Mouse (Mus musculus) left cerebral cortex, postnatal 4 days (tissue): ENCODE measurements around the gene Ush2a. TPM values are rescaled to one million over a fixed set of nuclear protein-coding genes. Genes with fewer than 3 reads are reported as not detected.
A peak's percentile ranks its signal among the peaks of the same experiment; 100 is the strongest.

ENCODE experiments used
- DNase-seq: peaks from one replicate; pipeline ENCODE4 v3.0.0-alpha.2; 2022
- intact Hi-C: fragments of 180-260 bp; cut with DNase I; formaldehyde crosslinking; loops from one replicate; pipeline ENCODE4 v1.15.1; 2025
- total RNA-seq, 2 experiments: library from RNA; stranded (reverse); gene quantifications; 2 replicates each; pipeline ENCODE4 v1.2.3; 2021

The Ush2a gene
- under 1 TPM; 0.08 to 0.38 TPM for total RNA-seq

GRCm38 (mm10) chr1:188261903-188262682 is at the start of gene Ush2a:
Gene Ush2a, plus strand, starts transcription at chr1:188262023.
- intact Hi-C loops: no loop called here
- no peak for DNase-seq

GRCm38 (mm10) chr1:188214885-188215611 is 46.8 kb upstream of the Ush2a start:
- no peak for DNase-seq
- intact Hi-C loops: no loop called here

GRCm38 (mm10) chr1:188221226-188221792 is 40.5 kb upstream of the Ush2a start:
- intact Hi-C loops: no loop called here
- no peak for DNase-seq

- intact Hi-C loops: no loop called here
- no peak for DNase-seq
These were observed 28.6 kb upstream of the Ush2a start for GRCm38 (mm10) chr1:188233036-188233724.

GRCm38 (mm10) chr1:188238636-188239035 is 23.2 kb upstream of the Ush2a start:
- intact Hi-C loops: no loop called here
- DNase-seq: no peak

GRCm38 (mm10) chr1:188241766-188242165 is 20.1 kb upstream of the Ush2a start:
- intact Hi-C loops: no loop called here
- DNase-seq: no peak

GRCm38 (mm10) chr1:188257500-188257899 is 4.3 kb upstream of the Ush2a start:
- DNase-seq: no peak

DNA sequence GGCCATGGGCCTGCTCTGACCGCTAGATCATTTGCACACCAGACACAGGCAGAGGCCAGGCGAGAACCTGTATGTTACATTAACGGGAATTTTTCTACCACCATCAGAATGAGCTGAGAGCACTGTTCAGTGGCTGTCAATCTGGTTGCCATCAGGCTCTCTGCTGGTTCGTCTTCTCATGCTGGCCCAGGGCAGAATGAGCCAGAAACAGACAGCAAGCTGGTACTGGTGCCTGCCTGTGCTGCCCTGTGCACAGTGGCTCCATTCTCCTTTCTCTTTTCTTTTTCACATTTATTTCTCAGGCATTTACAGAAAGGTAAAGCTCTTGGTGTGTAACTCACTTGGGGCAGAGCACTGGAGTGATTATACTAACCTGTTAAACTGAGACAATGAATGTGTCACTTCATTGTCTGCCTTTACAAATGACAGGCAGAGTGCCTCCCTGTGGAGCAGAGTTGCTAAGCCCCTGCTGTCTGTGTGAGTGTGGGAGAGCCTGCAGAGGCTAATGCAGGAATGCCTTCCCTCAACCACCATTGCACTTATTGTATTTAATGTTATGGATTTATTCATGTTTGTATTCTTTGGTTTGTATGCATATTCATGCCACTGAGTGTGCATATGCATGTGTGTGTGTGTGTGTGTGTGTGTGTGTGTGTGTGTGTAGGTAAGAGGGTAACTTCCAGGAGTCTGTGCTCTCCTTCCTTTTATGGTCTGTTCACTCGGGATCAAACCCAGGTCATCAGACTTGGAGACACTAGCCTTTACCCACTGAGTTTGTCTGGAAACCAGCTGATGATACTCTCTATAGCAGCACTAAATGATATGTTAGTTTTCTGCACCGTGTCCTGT is 1.3 kb upstream of the Ush2a start:
- no peak for DNase-seq
- intact Hi-C loops: no loop called here

More at GRCm38 (mm10) chr1:188257500-188257899, 4.3 kb upstream of the Ush2a start:
- intact Hi-C loops: no loop called here

DNA sequence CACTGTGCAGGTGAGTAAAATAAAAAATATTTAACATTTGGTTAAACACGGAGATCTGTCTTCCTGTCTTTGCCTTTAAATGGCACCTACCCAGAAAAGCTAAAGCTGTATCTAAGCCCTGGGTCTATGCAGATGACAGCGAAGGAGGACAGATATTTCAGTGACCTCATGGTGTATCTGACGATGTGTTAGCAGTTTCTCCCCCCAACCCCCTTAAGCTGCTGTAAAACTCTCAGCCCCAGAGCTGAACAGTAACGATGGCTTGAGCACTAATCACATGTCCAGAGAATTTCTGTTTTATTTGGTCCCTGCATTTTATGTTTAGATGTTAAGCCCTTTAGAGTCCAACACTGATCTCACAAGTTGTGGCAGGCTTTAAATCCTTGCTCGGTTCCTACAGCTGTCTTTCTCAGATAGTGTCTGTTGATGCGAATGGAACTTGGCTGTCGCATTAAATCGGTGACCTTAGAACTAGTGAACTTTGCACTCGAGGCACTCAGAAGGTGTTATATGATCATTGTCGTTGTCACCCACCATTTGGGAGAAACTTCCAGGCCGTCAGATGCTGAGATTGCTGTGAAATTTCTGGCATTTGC is 5.4 kb downstream of the Ush2a start:
- no peak for DNase-seq
- intact Hi-C loops: no loop called here

DNA sequence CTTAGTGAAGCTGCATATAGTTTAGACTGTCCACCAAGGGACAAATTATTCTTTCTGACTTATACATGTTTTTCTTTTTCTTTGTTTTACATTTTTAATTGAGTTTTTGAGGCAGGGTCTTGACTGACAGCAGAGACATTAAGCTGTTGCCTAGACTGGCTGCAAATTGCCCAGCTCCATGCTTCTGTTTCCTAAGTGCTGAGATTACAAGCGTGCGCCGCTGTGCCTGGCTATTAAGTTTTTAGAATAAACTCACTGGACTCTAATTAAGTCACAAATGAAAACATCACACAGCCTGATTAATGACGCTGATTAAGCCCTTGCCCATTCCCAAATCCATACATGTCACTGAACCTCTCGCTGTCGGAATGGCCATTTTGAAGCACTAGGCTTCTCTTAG is 7.2 kb downstream of the Ush2a start:
- intact Hi-C loops: no loop called here
- DNase-seq: no peak

GRCm38 (mm10) chr1:188313303-188313702 is 51.5 kb downstream of the Ush2a start:
- intact Hi-C loops: no loop called here
- DNase-seq: no peak

DNA sequence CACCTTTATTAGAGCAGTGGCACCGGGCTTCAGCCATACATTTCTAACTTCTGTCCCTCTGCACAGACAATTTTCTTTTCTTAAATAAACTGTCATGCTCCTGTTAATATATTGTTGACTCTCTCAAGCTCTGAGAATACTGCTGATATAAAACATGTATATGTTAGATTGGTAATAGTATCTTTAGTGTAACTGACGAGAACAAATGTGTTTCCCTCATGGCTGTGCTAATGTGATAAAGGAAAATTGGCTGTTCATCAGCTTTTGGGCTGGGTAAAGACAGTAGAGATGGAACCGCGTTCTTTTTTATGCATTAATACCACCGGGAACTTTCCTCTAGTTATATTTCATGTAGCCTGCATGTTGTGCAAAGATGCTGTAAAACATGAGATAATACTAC is 54.8 kb downstream of the Ush2a start:
- DNase-seq: no peak
- intact Hi-C loops: no loop called here

- DNase-seq: no peak
- intact Hi-C loops: no loop called here
These were observed 58.4 kb downstream of the Ush2a start for GRCm38 (mm10) chr1:188320204-188320603.

DNA sequence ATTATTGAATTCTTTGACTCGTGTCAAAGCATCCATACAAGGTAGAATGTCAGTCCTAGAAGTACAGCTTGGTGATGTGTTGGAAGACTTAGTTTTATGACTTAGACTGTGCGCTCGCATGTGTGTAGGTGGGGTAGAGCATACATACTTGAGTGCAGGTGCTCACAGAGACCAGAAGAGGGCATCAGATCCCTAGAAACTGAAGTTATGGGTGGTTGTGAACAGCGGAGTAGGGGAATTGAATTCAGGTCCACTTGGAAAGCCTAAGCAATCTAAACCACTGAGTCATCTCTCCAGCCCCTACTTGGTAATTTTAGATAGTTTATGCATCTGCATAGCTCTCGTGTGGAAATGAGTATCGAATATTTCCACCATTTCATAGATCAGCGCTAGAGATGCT is 59.7 kb downstream of the Ush2a start:
- no peak for DNase-seq
- intact Hi-C loops: no loop called here

- intact Hi-C loops: no loop called here
- no peak for DNase-seq
These were observed 68.6 kb downstream of the Ush2a start for GRCm38 (mm10) chr1:188330406-188330805.

- intact Hi-C loops: no loop called here
- DNase-seq: peak; percentile 67
These were observed 72.1 kb downstream of the Ush2a start for GRCm38 (mm10) chr1:188333936-188334335.

- intact Hi-C loops: no loop called here
- DNase-seq: no peak
These were observed 85.9 kb downstream of the Ush2a start for GRCm38 (mm10) chr1:188347762-188348161.

GRCm38 (mm10) chr1:188354726-188355125 is 92.9 kb downstream of the Ush2a start:
- intact Hi-C loops: no loop called here
- DNase-seq: no peak

GRCm38 (mm10) chr1:188363548-188363947 is 101.7 kb downstream of the Ush2a start:
- intact Hi-C loops: no loop called here
- DNase-seq: peak; percentile 18

DNA sequence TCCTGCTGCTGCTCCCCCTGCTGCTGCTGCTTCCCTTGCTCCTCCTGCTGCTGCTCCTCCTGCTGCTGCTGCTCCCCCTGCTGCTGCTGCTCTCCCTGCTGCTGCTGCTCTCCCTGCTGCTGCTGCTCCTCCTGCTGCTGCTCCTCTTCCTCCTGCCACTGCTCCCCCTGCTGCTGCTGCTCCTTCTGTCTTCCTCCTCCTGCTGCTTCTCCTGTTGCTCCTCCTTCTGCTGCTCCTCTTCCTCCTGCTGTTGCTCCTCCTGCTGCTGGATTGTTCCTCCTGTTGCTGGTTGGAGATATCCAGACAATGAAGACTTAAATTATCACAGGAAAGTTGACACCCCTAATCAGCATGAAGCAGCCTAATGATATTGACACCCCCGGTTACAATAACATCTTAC is 123.4 kb downstream of the Ush2a start:
- DNase-seq: no peak
- intact Hi-C loops: no loop called here
